Mouse (Mus musculus): Measurements from ENCODE around the gene Golm1. TPM values are rescaled to one million over a fixed set of nuclear protein-coding genes. Genes with fewer than 3 reads are reported as not detected.

Golm1 gene
- polyA plus RNA-seq, 1 experiment = 23.3 TPM

DNA sequence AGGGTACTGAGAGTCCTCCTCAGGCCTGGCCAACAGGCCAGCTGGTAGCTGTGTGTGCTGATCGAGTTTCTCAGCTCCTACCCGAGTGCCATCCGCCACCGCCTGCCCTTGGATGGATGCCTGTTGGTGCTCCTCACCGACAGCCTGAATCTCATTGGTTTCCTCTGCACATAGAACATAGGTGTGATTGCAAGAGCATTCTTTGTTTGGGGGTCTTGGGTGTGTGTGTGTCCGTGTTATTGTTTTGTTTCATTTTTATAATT lies 35.5 kb downstream of the Golm1 start:
- no peak overlapping the region for H3K4me3 ChIP-seq (replicated peaks; ENCODE audit: insufficient read depth, low read depth, low read length)
- TF ChIP-seq CTCF (IDR thresholded peaks at IDR 0.05; ENCODE audit: borderline replicate concordance, insufficient read depth, low read depth, low read length) (no peak), POLR2A (IDR thresholded peaks at IDR 0.05; ENCODE audit: borderline replicate concordance, insufficient read depth, low read length) (no peak)
- peak in 1 of 2 experiments; percentile 95 for DNase-seq
- 15% methylated on average over 6 of the region's 6 CpGs for WGBS
- H3K27ac ChIP-seq (ENCODE audit: insufficient read depth, low read length) = peak overlapping the region; percentile 76
- H3K27me3 ChIP-seq (ENCODE audit: control insufficient read depth, insufficient read depth, low read length) = no peaks in the 10 kb centered on the region
- H3K4me1 ChIP-seq (ENCODE audit: control insufficient read depth, insufficient read depth, low read length) = peaks cover 24% of the 10 kb centered on the region; the same call in 1 of the 2 replicates

DNA sequence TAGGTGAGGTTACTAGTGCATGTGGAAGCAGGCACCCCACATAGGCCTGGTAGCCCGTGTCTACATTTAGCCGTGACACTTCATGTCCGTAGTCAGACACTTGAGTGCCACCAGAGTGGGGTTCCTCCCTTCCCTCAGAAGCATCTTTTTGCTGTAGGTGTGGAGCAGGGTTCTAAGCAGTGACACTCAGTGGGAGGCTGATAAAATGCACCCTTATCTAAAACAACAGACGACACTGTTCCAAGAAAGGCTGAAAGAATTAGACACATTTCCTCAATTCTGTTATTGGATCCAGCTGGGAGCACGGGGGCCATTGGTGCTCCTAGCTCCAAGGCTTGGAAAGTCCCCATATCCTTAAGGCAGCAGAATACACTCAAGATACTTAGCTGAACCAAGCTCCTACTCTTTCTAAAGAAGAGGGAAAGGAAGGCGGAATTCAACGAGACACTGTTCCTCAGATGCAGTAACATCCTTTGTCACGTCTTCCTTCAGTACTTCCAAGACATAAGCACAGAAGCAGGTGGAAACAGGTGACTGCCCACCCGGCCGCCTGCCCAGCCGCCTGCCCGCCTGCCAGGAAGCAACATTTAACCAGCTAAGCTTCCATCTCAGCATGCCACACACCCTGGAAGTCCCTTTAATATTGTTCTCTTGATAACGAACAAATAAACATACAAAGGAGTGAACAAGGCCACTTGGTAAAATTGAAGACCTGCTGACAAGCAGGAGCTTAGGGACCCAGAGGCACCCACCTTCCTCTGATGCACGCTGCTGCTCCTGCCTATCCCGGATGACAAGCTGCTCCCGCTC lies 36.0 kb downstream of the Golm1 start:
- no peaks in the 10 kb centered on the region for H3K27me3 ChIP-seq (ENCODE audit: control insufficient read depth, insufficient read depth, low read length)
- no peak overlapping the region for H3K4me3 ChIP-seq (replicated peaks; ENCODE audit: insufficient read depth, low read depth, low read length)
- H3K27ac ChIP-seq (ENCODE audit: insufficient read depth, low read length) = peak overlapping the region; percentile 76
- TF ChIP-seq CTCF (IDR thresholded peaks at IDR 0.05; ENCODE audit: borderline replicate concordance, insufficient read depth, low read depth, low read length) (no peak), POLR2A (IDR thresholded peaks at IDR 0.05; ENCODE audit: borderline replicate concordance, insufficient read depth, low read length) (peak; percentile 41; the same call in 1 of the 2 replicates)
- WGBS = 19% methylated on average over 16 of the region's 16 CpGs
- peaks cover 24% of the 10 kb centered on the region; the same call in 1 of the 2 replicates for H3K4me1 ChIP-seq (ENCODE audit: control insufficient read depth, insufficient read depth, low read length)
- DNase-seq = peak in 1 of 2 experiments; percentile 89

DNA sequence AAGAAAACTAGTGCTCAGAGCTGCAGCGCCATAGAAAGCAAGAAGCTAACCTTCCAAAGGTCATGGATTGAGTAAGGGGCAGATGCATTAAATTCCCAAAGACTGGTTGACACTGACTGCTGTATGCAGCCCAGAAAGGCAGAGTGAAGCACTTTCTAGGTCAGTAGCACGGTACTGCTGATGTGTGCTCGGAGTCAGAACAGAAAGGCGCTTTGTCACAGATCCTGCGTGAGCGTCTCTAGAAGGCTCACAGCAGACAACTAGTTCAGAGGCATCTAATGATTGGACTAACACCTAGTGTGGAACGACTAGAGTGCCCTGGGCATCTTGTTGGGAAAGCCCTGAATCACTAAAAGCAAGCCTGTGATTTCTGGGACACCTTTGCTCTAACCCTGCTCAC lies 37.8 kb downstream of the Golm1 start:
- TF ChIP-seq POLR2A (IDR thresholded peaks at IDR 0.05; ENCODE audit: borderline replicate concordance, insufficient read depth, low read length) (no peak), CTCF (IDR thresholded peaks at IDR 0.05; ENCODE audit: borderline replicate concordance, insufficient read depth, low read depth, low read length) (no peak)
- no peak overlapping the region for H3K27ac ChIP-seq (ENCODE audit: insufficient read depth, low read length)
- DNase-seq = no peak
- H3K4me3 ChIP-seq (replicated peaks; ENCODE audit: insufficient read depth, low read depth, low read length) = no peak overlapping the region
- WGBS = 84% methylated on average over 7 of the region's 7 CpGs
- no peaks in the 10 kb centered on the region for H3K27me3 ChIP-seq (ENCODE audit: control insufficient read depth, insufficient read depth, low read length)
- H3K4me1 ChIP-seq (ENCODE audit: control insufficient read depth, insufficient read depth, low read length) = peaks cover 24% of the 10 kb centered on the region; the same call in 1 of the 2 replicates

DNA sequence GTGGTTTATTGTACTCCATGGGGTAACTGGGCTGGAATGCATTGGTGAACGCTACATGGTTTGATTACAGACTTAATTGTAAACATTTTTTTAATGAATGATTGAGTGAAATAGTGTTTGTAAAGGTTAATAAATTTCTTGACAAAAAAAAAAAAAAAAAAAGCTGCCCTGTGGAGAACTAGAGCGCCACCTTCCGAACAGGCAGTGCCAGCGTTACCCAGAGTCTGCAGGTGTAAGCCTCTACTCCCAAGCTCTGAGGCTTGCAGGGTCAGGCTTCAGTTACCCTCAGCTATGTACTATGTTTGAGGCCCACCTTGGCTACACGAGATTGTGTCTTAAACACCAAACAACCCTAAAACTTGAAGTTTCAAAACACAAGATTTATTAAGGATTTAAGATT lies 41.0 kb downstream of the Golm1 start:
- Histone ChIP-seq H3K27me3 (ENCODE audit: control insufficient read depth, insufficient read depth, low read length) (no peaks in the 10 kb centered on the region), H3K27ac (ENCODE audit: insufficient read depth, low read length) (no peak overlapping the region), H3K4me3 (replicated peaks; ENCODE audit: insufficient read depth, low read depth, low read length) (no peak overlapping the region), H3K4me1 (ENCODE audit: control insufficient read depth, insufficient read depth, low read length) (peaks cover 11% of the 10 kb centered on the region; the same call in 1 of the 2 replicates)
- DNase-seq = no peak
- 67% methylated on average over 5 of the region's 5 CpGs for WGBS
- TF ChIP-seq POLR2A (IDR thresholded peaks at IDR 0.05; ENCODE audit: borderline replicate concordance, insufficient read depth, low read length) (no peak), CTCF (IDR thresholded peaks at IDR 0.05; ENCODE audit: borderline replicate concordance, insufficient read depth, low read depth, low read length) (no peak)

DNA sequence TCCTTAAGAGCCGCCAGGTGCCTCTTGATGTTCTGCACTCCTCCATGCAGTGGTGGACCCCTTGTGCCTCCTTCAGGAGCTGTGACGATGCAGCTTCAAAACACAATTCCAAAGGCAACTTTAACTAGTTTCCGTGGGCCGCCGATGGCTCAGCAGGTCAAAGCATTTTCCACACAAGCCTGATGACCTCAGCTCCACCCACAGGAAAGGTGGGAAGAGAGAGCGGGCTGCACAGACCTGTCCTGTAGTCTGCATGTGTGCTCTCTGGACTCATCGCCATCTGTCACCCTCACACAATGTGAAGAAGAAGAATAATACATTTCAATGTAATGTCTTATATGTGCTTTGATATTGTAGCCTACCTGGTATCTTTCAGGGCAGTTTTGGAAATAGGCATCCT lies 48.9 kb downstream of the Golm1 start:
- Histone ChIP-seq H3K27me3 (ENCODE audit: control insufficient read depth, insufficient read depth, low read length) (no peaks in the 10 kb centered on the region), H3K27ac (ENCODE audit: insufficient read depth, low read length) (peak overlapping the region; percentile 47), H3K4me1 (ENCODE audit: control insufficient read depth, insufficient read depth, low read length) (peaks cover 5% of the 10 kb centered on the region), H3K4me3 (replicated peaks; ENCODE audit: insufficient read depth, low read depth, low read length) (no peak overlapping the region)
- no peak for TF ChIP-seq CTCF (IDR thresholded peaks at IDR 0.05; ENCODE audit: borderline replicate concordance, insufficient read depth, low read depth, low read length)
- no peak for TF ChIP-seq POLR2A (IDR thresholded peaks at IDR 0.05; ENCODE audit: borderline replicate concordance, insufficient read depth, low read length)
- peak; percentile 56 to 77 for DNase-seq
- WGBS = 28% methylated on average over 7 of the region's 7 CpGs

GRCm38 (mm10) chr13:59624903-59625302 lies 50.7 kb downstream of the Golm1 start:
- H3K4me3 ChIP-seq (replicated peaks; ENCODE audit: insufficient read depth, low read depth, low read length) = no peak overlapping the region
- no peak for DNase-seq
- TF ChIP-seq CTCF (IDR thresholded peaks at IDR 0.05; ENCODE audit: borderline replicate concordance, insufficient read depth, low read depth, low read length) (no peak), POLR2A (IDR thresholded peaks at IDR 0.05; ENCODE audit: borderline replicate concordance, insufficient read depth, low read length) (no peak)
- H3K27me3 ChIP-seq (ENCODE audit: control insufficient read depth, insufficient read depth, low read length) = no peaks in the 10 kb centered on the region
- WGBS = 89% methylated on average over 5 of the region's 5 CpGs
- no peak overlapping the region for H3K27ac ChIP-seq (ENCODE audit: insufficient read depth, low read length)
- peaks cover 5% of the 10 kb centered on the region for H3K4me1 ChIP-seq (ENCODE audit: control insufficient read depth, insufficient read depth, low read length)

DNA sequence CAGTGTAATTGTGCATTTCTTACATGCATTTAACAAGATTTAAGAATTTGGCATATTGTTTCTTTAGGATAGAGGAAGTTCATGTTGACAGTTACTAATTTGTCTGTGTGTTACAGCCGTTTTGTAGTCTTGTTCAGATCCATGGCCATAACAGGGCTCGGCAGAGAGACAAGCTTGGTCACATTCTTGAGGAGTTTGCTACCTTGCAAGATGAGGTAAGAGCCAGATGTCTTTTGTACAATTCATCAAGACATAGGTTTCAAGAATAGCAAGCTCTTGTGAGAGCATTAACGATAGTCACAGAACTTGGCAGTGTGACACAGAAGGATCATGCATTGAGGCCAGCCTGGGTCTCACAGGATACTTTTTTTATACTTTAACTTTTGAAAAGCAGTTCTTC lies 51.2 kb downstream of the Golm1 start:
- 85% methylated on average over 3 of the region's 3 CpGs for WGBS
- Histone ChIP-seq H3K4me3 (replicated peaks; ENCODE audit: insufficient read depth, low read depth, low read length) (no peak overlapping the region), H3K27ac (ENCODE audit: insufficient read depth, low read length) (no peak overlapping the region), H3K27me3 (ENCODE audit: control insufficient read depth, insufficient read depth, low read length) (no peaks in the 10 kb centered on the region), H3K4me1 (ENCODE audit: control insufficient read depth, insufficient read depth, low read length) (peaks cover 5% of the 10 kb centered on the region)
- TF ChIP-seq CTCF (IDR thresholded peaks at IDR 0.05; ENCODE audit: borderline replicate concordance, insufficient read depth, low read depth, low read length) (no peak), POLR2A (IDR thresholded peaks at IDR 0.05; ENCODE audit: borderline replicate concordance, insufficient read depth, low read length) (no peak)
- DNase-seq = no peak

All from cerebellum, adult 2 months (tissue).